Mouse (Mus musculus) liver, embryonic 12.5 days (tissue): Measurements from ENCODE around the gene Zfp467. TPM values are rescaled to one million over a fixed set of nuclear protein-coding genes. Genes with fewer than 3 reads are reported as not detected.

Experiments
- ATAC-seq: fragments of 200-750 bp; cut with Nextera tagmentation; 2 replicates; pipeline ENCODE4 v1.8.0; 2017; ENCODE audit warnings: moderate number of reproducible peaks, mild to moderate bottlenecking, moderate library complexity
- H3K27ac ChIP-seq: fragments of 300-500 bp; sonication (generic); 2 replicates; pipeline ENCODE4 v1.5.1; 2016; ENCODE audit warnings: mild to moderate bottlenecking
- H3K27me3 ChIP-seq: fragments of 300-500 bp; sonication (generic); replicated peaks from 2 replicates; pipeline ENCODE4 v1.6.1; 2016; ENCODE audit warnings: mild to moderate bottlenecking, moderate library complexity
- H3K36me3 ChIP-seq: fragments of 300-500 bp; sonication (generic); 2 replicates; pipeline ENCODE4 v1.6.1; 2016; ENCODE audit warnings: mild to moderate bottlenecking, moderate library complexity
- H3K4me1 ChIP-seq: fragments of 300-500 bp; sonication (generic); 2 replicates; pipeline ENCODE4 v1.6.1; 2016
- H3K4me2 ChIP-seq: fragments of 300-500 bp; sonication (generic); 2 replicates; pipeline ENCODE4 v1.6.1; 2016; ENCODE audit warnings: mild to moderate bottlenecking, moderate library complexity
- H3K4me3 ChIP-seq: fragments of 300-500 bp; sonication (generic); 2 replicates; pipeline ENCODE4 v1.5.1; 2016; ENCODE audit warnings: mild to moderate bottlenecking, moderate library complexity
- H3K9ac ChIP-seq: fragments of 300-500 bp; sonication (generic); 2 replicates; pipeline ENCODE4 v1.6.1; 2016; ENCODE audit warnings: mild to moderate bottlenecking, moderate library complexity
- H3K9me3 ChIP-seq: fragments of 300-500 bp; sonication (generic); replicated peaks from 2 replicates; pipeline ENCODE4 v1.6.1; 2016; ENCODE audit warnings: mild to moderate bottlenecking, moderate library complexity
- WGBS: fragments of 180-500 bp; shearing (Covaris S2); methylation state at CpG from one replicate; pipeline ENCODE4 v1.1.7; 2016; ENCODE audit not compliant: insufficient replicate concordance; 5-methylcytosine and 5-hydroxymethylcytosine counted together
- microRNA-seq: library from miRNA; unstranded; fragments of <30 nt; microRNA quantifications from one replicate; pipeline ENCODE4, GENCODE M21; 2017
- polyA plus RNA-seq: library from polyadenylated mRNA; unstranded; fragments of >200 nt; fragmentation: Nextera tagmentation; extraction: Ambion mirVana; gene quantifications from 2 replicates; pipeline ENCODE4 v1.2.1, GENCODE M21; 2016

Gene Zfp467
- polyA plus RNA-seq, 1 experiment from 2014 or later, result 3.9 TPM

GRCm38 (mm10) chr6:48396686-48397085, 48.9 kb downstream of the Zfp467 start:
- Histone ChIP-seq H3K36me3 (no peaks in the 10 kb centered on the region), H3K27ac (no peak overlapping the region), H3K4me2 (no peak overlapping the region; the same call in 1 of the 2 replicates), H3K27me3 (no peaks in the 10 kb centered on the region; the same call in 1 of the 2 replicates), H3K9me3 (no peaks in the 10 kb centered on the region), H3K9ac (no peak overlapping the region), H3K4me1 (peaks cover 21% of the 10 kb centered on the region), H3K4me3 (no peak overlapping the region)
- ATAC-seq, result no peak
- WGBS, result 91% methylated on average over 1 of the region's 1 CpGs

- H3K27ac ChIP-seq, result no peak overlapping the region
- peaks cover 21% of the 10 kb centered on the region for H3K4me1 ChIP-seq
- H3K4me2 ChIP-seq, result peak overlapping the region; percentile 83
- no peaks in the 10 kb centered on the region for H3K36me3 ChIP-seq
- 28% methylated on average over 15 of the region's 15 CpGs for WGBS
- no peaks in the 10 kb centered on the region; the same call in 1 of the 2 replicates for H3K27me3 ChIP-seq
- no peaks in the 10 kb centered on the region for H3K9me3 ChIP-seq
- H3K9ac ChIP-seq, result peak overlapping the region; percentile 71
- ATAC-seq, result no peak
- peak overlapping the region; percentile 68 for H3K4me3 ChIP-seq
Measured at GRCm38 (mm10) chr6:48396008-48396595, 49.5 kb downstream of the Zfp467 start.

GRCm38 (mm10) chr6:48395105-48396007, 50.3 kb downstream of the Zfp467 start, which contains the start of gene Krba1:
Krba1 (plus strand) TSS chr6:48395586.
- Histone ChIP-seq H3K27me3 (no peaks in the 10 kb centered on the region; the same call in 1 of the 2 replicates), H3K9ac (peak within 1 kb of the TSS; percentile 71), H3K9me3 (no peaks in the 10 kb centered on the region), H3K36me3 (no peaks in the 10 kb centered on the region), H3K4me2 (peak within 1 kb of the TSS; percentile 83), H3K4me3 (peak within 1 kb of the TSS; percentile 68), H3K27ac (no peak within 1 kb of the TSS), H3K4me1 (peaks cover 21% of the 10 kb centered on the region)
- 3% methylated on average over 65 of the region's 65 CpGs for WGBS
- ATAC-seq, result peak; percentile 86

GRCm38 (mm10) chr6:48393811-48394210, 51.8 kb downstream of the Zfp467 start:
- H3K4me1 ChIP-seq, result peaks cover 21% of the 10 kb centered on the region

GRCm38 (mm10) chr6:48388221-48388620, 57.4 kb downstream of the Zfp467 start:
- H3K4me3 ChIP-seq, result no peak overlapping the region
- WGBS, result 47% methylated on average over 3 of the region's 3 CpGs
- no peaks in the 10 kb centered on the region for H3K4me1 ChIP-seq
- H3K36me3 ChIP-seq, result no peaks in the 10 kb centered on the region
- H3K9me3 ChIP-seq, result no peaks in the 10 kb centered on the region
- H3K27ac ChIP-seq, result no peak overlapping the region
- ATAC-seq, result no peak
- H3K9ac ChIP-seq, result no peak overlapping the region
- no peak overlapping the region for H3K4me2 ChIP-seq
- no peaks in the 10 kb centered on the region for H3K27me3 ChIP-seq

More at GRCm38 (mm10) chr6:48393811-48394210, 51.8 kb downstream of the Zfp467 start:
- Histone ChIP-seq H3K9ac (no peak overlapping the region), H3K4me2 (no peak overlapping the region), H3K27ac (no peak overlapping the region), H3K4me3 (no peak overlapping the region), H3K9me3 (no peaks in the 10 kb centered on the region), H3K27me3 (no peaks in the 10 kb centered on the region; the same call in 1 of the 2 replicates), H3K36me3 (no peaks in the 10 kb centered on the region)
- no peak for ATAC-seq

Small RNA genes lying within 50 kb of the gene (microRNA-seq; reads per million reads assigned to microRNA genes)
- not detected for gene Gm24325

Other genes with a start within 250 kb of the Zfp467 start
- 3.9 and 4.1 TPM in 2 replicates for gene Krba1, start 50.2 kb downstream of the Zfp467 start, polyA plus RNA-seq
- 0.04 TPM in 1 of 2 replicates, not detected in the other for gene Sspo, start 2.4 kb upstream of the Zfp467 start, polyA plus RNA-seq
- gene Atp6v0e2, start 91.8 kb upstream of the Zfp467 start, polyA plus RNA-seq, result 1.8 and 2.3 TPM in 2 replicates
- 1.6 and 3.1 TPM in 2 replicates for gene Lrrc61, start 109.0 kb upstream of the Zfp467 start, polyA plus RNA-seq
- 6.1 and 6.8 TPM in 2 replicates for gene Rarres2, start 127.0 kb upstream of the Zfp467 start, polyA plus RNA-seq
- 0.44 TPM in 1 of 2 replicates, not detected in the other for gene Gm45021, start 143.8 kb upstream of the Zfp467 start, polyA plus RNA-seq
- gene Repin1, start 148.1 kb upstream of the Zfp467 start, polyA plus RNA-seq, result 11.8 and 13.2 TPM in 2 replicates
- gene Gm44965, start 148.1 kb upstream of the Zfp467 start, polyA plus RNA-seq, result not detected in 2 replicates
- gene Zfp775, start 156.2 kb upstream of the Zfp467 start, polyA plus RNA-seq, result 2.0 and 2.2 TPM in 2 replicates
- 0.30 and 0.50 TPM in 2 replicates for gene AI854703, start 180.9 kb upstream of the Zfp467 start, polyA plus RNA-seq
- 0.93 and 1.0 TPM in 2 replicates for gene Gimap8, start 201.4 kb upstream of the Zfp467 start, polyA plus RNA-seq
- 11.4 and 12.9 TPM in 2 replicates for gene Gimap9, start 230.3 kb upstream of the Zfp467 start, polyA plus RNA-seq
- gene Gimap4, start 238.7 kb upstream of the Zfp467 start, polyA plus RNA-seq, result 15.7 and 15.9 TPM in 2 replicates